Mouse (Mus musculus) spleen, postnatal 14 days (tissue): ENCODE results near the gene Itga9.

Experiments used
- DNase-seq, 2 experiments: peaks; one replicate each; pipeline ENCODE4 v3.0.0; 2021 to 2022; ENCODE audit warnings: low spot score in 2 of 2

The Itga9 gene

GRCm38 (mm10) chr9:118920798-118921515 lies 314.5 kb downstream of the Itga9 start:
- DNase-seq, result peak; percentile 30 to 54

GRCm38 (mm10) chr9:118921926-118922325 lies 315.4 kb downstream of the Itga9 start:
- no peak for DNase-seq

GRCm38 (mm10) chr9:118924554-118925085 lies 318.1 kb downstream of the Itga9 start:
- no peak for DNase-seq

DNA sequence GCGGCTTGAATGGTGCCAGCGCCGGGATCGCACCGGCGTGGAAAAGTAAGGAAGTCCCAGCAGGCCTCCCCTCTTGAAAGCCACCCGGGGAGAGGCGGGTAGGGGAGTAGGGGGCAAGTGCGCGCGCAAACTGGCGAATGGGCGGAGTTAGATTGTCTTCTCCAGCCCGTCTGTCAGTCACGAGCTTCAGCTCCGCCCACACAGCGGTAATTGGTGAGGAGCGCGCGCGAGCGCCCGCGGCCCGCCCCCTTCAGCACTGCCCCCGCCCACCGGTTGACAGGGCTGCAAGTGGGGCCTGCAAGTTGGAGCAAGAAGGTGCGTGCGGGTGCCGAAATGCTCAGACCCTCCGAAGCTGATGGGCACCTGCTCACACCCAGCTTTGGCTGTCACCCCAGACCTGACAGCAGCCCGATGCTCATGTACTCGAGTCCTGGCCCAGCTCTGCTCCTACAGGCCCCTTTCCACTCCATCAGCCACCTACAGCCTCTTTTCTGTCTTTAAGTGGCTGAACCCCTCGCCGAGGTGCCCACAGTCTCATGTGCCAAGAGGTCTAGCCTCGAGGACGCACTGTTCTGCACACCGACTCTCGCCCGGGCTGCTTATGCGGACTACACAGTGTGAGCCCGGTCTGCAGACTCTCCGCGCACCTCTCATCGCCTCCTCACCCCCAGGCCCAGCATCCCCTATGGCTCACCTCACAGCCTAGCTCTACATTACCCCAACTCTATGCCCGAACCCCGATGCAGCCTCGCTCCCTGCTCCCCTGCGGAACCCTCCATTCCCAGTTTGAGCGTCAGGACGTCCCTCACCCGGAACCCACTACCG lies 319.0 kb downstream of the Itga9 start:
- peak; percentile 84 to 88 for DNase-seq

DNA sequence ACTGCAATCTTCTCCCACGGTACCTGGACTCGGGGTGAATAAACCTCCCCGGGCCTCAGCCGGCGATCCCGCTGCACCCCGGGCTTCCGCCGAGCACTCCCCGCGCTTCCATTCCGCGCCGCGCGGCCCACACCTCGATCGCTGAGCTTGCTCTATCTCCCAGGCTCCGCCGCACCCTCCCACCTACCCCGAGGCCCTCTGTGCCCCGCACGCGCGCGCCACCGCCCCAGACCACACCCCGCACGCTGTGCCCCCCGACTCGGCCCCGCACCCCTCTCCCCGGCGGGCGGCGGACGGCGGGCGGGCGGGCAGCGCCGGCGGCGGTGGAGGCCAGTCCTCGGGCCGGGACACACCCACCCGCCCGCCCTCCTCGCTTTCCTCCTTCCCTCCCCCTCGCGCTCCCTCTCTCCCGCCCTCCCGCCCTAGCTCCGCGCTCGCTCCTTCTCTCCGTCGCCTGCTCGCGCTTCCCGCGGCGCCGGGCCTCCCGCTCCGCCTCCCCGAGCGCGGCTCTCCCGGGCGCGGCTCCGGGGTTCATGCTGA lies 319.7 kb downstream of the Itga9 start, which contains the start of gene Ctdspl:
Ctdspl (plus strand) TSS at position 343 of the 540 bp plus-strand sequence.
- peak; percentile 19 to 24 for DNase-seq

DNA sequence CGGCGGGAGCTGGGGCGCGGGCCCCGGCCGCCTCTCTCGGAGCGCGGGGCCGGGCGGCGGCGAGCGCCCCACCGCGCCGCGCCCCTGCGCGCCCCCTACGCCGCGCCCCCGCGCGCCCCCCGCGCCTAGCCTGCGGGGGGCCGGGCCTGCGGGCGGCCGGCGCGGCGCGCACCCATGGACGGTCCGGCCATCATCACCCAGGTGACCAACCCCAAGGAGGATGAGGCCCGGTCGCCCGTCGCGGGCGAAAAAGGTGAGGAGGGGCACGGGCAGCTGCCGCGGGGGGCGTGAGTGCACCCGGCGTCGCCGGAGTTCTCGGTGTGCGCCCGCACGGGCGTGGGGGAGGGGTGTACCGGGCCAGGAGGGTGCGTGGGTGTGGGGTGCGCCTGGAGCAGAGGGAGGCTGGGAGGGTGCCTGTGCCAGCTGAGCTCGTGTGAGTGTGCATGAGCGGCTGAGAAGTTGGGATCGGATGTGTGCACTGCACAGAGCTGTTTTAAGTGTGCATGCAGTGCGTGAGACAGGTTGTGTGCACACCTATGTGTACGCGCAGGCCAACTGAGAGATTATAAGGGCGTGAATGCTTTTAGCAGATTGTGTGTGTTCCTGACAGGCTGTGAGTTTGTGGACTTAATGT lies 320.3 kb downstream of the Itga9 start:
- peak in 1 of 2 experiments; percentile 22 for DNase-seq

DNA sequence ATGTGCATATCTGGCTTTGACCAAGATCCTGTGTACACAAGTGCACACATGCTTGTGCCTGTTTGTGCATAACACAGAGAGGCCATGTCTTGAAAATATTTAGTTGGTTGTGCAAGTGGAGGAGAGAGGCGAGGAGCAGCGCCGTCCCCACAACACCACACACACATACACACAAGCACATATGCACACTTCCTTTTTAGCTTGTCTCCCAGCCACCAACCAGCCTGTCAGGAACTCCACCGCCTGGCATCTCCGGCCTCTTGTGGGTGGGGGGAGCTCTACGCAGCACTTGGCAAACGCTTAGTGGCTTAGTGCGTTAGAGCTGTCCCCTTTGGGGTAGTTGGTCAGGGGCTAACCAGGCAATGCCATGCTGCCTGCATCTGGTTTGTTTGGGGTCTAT lies 321.0 kb downstream of the Itga9 start:
- no peak for DNase-seq

- no peak for DNase-seq
These were observed 321.5 kb downstream of the Itga9 start for GRCm38 (mm10) chr9:118928007-118928406.

DNA sequence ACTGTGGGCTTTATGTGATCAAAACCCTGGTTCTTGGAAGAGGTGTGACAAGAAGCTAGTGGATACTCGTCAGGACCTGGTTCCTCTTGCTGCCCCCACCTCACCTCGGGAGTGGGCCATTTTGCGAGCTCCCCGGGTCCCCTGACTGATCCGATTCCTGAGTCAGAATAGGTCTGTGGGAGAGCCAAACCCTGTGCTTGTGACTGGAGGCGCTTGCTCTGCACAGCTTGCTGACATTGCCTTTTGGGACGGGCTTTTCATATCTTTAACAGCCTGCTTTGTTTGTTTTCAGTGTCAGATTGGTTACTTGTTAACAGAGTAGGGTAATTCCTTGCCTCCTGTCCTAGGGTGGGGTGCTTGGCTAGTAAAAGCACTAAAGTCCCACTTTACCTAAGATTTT lies 322.2 kb downstream of the Itga9 start:
- DNase-seq, result no peak

DNA sequence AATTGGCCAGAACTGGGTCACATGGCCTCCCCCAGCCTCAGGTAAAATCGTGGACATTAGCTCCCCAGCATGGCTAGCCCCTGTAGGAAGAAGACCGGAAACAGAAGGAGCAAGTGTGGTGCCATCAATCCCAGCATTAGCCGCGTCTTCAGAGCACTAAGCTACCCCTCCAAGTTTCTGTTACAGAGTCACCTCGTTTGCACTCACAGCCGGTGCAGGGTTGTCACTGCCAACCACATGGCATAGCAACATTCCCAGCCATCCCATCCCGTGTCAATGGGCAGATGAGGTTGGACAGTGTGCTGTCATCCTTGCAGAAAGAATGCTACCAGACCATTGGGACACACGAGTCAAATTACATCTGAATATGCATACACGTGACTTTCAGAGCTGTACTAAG lies 324.1 kb downstream of the Itga9 start:
- no peak for DNase-seq

- DNase-seq, result no peak
These were observed 327.3 kb downstream of the Itga9 start for GRCm38 (mm10) chr9:118933800-118934199.

- DNase-seq, result no peak
These were observed 327.8 kb downstream of the Itga9 start for GRCm38 (mm10) chr9:118934319-118934718.

DNA sequence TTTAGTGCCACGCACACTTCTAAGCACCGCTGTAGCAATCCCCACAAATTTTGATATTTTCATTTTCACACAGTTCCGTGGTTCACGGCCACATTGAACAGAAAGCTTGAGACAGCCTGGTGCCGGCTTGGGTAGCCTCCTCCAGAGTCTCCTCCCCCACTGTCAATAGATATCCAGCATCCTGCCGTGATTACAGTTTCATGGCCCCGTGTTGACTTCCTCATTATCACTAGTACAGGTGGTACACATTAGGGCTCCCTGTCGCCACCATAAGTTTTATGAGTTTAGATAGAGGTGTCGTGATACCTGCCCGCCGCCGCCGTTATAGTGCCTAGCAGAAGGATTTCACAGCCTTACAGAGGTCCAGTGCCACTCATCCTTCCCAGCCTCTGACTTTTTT lies 328.6 kb downstream of the Itga9 start:
- no peak for DNase-seq

DNA sequence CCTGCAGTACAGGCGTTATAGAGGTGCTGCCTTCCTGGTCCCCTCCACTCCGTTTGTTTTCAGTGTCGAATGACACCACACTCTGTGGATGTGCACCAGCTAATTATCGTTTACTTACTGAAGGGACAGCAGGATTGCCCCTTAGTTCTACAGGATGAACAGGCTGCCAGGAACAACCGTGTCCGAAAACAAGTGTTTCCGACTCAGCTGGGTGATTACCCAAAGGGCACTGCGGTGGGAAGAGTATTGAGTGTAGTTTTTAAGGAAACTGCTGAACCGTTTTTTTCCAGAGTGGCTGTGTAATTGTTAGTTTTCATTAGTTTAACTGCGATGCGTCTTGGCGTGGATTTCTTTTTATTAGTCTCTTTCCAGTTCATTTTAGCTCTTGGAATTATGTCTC lies 329.6 kb downstream of the Itga9 start:
- DNase-seq, result no peak

GRCm38 (mm10) chr9:118937515-118937914 lies 331.0 kb downstream of the Itga9 start:
- DNase-seq, result no peak

DNA sequence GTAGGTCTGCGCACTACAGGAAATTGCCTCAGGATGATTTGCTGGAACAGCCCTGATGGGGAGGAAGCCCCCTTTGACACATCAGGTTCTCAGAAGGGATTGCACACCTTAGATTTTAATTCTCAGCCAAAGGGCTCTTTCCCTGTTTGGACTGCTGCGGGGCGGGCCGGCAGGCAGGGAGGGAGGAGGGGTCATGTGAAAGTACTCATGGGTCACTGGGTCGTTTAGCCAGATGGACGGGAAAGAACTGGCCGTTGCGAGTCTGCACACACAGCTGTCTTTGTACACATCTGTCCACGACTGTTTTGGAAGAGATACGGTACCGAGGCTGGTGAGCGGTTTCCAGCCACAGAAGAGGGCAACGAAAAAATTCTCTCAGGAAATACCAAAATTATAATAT lies 332.9 kb downstream of the Itga9 start:
- DNase-seq, result no peak

GRCm38 (mm10) chr9:118939831-118940230 lies 333.3 kb downstream of the Itga9 start:
- no peak for DNase-seq

DNA sequence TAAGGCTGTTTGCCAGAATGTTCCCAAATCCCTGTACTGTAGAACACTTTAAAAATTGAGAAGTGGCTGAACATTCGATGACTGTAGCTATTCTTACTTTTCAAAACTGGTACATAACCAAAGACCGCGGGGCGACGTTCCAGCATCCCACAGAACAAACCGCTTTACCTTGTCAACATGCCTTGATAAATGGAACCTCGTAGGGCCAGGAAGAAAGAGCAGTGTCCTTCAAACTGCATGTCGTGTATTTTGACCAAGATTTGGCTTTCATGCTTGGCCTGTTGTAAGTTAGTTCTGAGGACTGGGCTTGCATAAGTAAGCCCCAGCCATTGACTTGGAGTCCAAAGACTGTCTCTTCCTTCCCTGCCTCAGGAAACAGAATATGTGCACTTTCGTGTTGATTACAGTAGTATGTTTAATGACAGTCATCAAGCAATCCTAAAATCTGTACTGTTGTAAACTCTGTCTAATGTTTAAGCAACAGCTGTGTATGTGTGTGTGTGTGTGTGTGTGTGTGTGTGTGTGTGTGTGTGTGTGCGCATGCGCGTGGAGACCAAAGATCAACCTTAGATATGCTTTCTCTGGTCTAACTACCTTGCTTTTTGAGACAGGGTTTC lies 334.2 kb downstream of the Itga9 start:
- DNase-seq, result no peak

DNA sequence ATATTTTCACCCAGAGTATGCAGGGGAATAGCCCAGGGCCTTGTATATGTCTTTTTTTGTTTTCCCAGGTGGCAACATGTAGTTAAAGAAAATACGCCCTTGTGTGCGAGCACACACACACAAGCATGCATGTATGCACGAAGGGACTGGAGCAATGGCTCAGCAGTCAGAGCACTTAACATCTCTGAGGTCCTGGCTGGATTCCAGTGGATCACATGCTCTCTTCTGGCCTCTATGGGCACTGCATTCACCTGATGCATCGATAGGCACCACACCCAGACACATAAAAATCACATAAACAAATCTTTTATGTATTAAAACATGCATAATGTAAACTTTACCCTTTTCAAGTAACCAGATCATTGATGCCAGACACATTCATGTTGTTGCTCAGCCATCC lies 335.5 kb downstream of the Itga9 start:
- no peak for DNase-seq

DNA sequence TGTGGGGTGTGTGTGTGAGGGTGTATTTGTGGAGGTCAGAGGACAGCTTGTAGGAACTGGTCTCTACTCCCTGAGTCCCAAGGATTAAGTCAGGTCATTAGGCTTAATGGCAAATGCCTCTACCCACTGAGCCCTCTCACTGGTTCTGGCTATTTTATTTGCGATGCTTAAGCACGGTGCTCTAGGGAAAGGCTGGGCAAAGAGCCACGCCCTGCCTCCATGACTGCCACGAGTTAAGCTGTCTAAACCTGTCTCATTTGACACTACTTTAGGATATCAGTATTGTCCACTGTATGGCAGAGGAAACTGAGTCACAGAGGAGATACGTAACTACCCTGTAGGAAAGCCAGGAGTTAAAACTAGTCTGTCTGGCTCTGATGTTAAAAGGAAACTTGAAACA lies 337.5 kb downstream of the Itga9 start:
- no peak for DNase-seq

GRCm38 (mm10) chr9:118944388-118944787 lies 337.9 kb downstream of the Itga9 start:
- DNase-seq, result no peak

DNA sequence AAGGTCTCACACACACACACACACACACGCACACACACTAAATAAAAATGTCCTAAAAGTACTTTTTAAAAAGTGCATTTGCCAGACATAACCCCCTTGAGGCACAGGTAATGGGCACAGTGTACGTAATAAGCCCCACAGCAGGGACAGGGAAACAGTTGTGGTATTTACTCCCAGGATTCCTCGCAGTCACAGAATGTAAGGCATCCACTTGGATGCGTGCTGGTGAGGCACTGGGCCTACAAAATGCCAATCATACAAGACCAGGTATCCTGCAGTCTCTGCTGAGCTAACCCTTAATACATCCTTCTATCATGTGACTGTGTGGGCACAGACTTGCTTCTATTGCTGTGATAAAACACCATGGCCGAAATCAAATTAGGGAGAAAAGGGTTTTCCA lies 342.0 kb downstream of the Itga9 start:
- no peak for DNase-seq
